Mouse (Mus musculus) megakaryocyte progenitor cell, adult 5-6 weeks (primary cell): ENCODE data around the gene Wwc2. TPM values are rescaled to one million over a fixed set of nuclear protein-coding genes. Genes with fewer than 3 reads are reported as not detected.
A peak's percentile ranks its signal among the peaks of the same experiment; 100 is the strongest.

Experiments used
- ATAC-seq: replicated peaks from 2 replicates; pipeline ENCODE4 v1.8.0; 2016; ENCODE audit warnings: mild to moderate bottlenecking, moderate TSS enrichment, inconsistent platforms; ENCODE audit not compliant: poor library complexity
- total RNA-seq, 2 experiments: library from RNA; stranded (forward) in 1 of 2; stranded (reverse) in 1 of 2; fragments of 157-497, 149-512 nt in 1 of 2; fragments of 200-1000 nt in 1 of 2; gene quantifications; 2 replicates each; pipeline versions ENCODE4 v1.2.3 to v1.2.4; 2015 to 2017

Gene Wwc2
- total RNA-seq, 2 experiments from 2014 or later = 5.2 to 6.3 TPM

DNA sequence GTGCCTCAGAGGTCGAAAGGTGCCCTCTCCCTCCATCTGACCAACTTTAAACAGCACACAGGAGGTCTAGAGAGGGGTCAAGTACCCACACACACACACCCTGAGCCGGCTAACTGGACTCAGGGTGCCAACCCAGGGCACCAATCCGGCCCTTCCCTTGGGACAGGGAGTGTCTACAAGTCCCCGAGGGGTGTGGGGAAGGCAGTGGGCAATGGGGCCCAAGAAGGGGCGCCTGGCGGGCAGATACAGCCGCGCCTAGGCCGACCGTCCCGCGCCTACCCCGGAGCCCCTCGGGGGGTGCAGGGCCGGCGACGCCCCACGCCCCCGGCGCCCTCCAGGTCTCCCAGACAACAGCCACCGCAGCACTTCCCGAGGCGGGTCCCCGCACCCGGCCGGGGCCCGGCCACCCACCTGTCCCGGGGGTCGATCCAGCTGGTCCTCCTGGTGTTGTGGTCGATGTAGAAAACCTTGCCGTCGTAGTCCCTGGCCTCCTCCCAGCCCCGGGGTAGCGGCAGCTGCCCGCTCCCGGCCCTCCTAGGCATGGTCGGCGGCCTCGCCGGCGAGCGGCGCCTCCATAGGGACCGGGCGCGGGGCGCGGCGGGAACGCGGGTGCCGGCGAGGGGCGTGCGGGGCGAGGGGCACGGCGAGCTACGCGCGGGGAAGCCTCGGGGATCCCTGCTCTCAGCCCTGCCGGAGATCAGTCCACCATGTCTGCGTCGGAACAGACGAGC lies 904 bp downstream of the Wwc2 start:
- 0 out of 2 replicates have a peak, but pooled peaks have one; percentile 1 for ATAC-seq

- ATAC-seq = no peak
Measured at GRCm38 (mm10) chr8:47989211-47989610, 1.5 kb downstream of the Wwc2 start.

GRCm38 (mm10) chr8:47988111-47988510 lies 2.6 kb downstream of the Wwc2 start:
- no peak for ATAC-seq

GRCm38 (mm10) chr8:47985644-47986043 lies 5.1 kb downstream of the Wwc2 start:
- ATAC-seq = no peak

DNA sequence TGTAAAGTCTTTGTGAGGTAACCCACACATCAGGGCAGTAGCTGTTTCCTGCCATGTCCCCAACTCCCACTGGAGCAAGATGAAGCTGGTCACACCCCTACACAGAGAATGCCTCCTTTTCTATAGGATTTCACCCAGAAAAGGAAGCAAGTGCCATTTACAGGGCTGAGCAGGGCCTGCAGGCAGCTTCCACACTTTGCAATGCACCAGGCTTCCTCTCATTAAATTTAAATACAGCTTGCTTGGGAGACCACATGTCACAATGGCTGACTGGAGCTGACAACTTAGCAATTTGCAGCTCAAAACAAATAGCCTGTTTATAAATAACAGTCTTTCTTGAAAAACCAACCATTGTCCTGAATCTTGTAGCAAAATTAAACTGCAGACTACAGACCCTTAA lies 5.5 kb downstream of the Wwc2 start:
- ATAC-seq = no peak

GRCm38 (mm10) chr8:47981075-47981474 lies 9.6 kb downstream of the Wwc2 start:
- ATAC-seq = 0 out of 2 replicates have a peak, but pooled peaks have one; percentile 30

GRCm38 (mm10) chr8:47979876-47980275 lies 10.8 kb downstream of the Wwc2 start:
- ATAC-seq = no peak

DNA sequence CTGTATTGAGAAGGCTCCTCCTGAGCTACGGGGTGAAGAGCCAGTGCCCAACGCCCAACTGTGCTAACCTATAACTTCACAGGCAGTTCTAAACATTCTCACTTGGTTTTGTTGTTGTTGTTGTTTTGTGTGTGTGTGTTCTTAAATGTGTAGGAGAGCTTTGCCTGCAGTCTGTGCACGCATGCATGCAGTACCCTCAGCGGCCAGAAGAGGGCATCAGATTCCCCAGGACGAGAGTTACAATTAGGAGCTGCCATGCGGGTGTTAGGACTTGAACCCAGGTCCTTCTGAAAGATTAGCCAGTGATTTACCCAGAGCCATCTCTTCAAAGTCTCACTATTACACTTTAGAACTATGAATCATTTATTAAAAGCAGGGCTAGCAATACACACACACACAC lies 12.0 kb downstream of the Wwc2 start:
- ATAC-seq = peak; percentile 68

- no peak for ATAC-seq
Measured at GRCm38 (mm10) chr8:47974963-47975314, 15.8 kb downstream of the Wwc2 start.

DNA sequence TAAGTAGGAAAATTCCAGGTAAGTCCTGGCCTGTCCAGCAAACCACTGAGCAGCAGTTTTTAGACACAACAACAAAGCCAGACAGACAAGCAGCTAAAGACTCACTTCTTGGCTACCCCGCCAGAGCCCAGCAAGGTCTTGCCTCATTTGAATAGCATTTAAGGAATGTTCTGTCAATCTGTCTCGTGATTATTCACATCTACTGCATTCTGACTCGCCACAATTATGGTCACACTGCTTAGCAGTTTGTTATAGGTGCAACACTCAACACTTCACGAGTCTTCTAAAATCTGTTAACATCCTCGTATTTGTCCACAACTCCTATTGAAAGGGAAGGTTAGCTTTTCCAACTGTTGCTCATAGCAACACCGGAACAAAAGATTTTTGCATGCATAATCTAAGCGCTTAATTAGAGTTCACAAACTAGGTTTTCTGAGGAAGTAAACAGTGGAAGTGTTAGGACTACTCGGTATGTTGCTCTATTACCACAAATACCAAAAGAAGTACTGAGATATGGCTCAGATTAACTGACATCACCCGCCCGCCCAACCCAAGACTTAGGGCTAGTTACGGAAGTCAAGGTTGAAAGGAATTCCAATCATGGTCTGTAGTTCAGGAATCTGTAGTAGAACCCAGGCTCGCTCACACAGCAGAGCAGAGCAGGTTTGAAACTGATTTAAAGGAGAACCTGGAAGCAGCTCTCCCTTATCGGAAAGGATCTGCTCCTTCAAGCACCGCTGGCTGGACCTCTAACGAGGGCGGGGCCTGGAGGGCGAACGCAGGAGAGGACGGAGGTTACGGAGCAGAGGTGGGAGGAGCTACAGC lies 16.4 kb downstream of the Wwc2 start:
- peak; percentile 85 for ATAC-seq

- no peak for ATAC-seq
Measured at GRCm38 (mm10) chr8:47971121-47971520, 19.6 kb downstream of the Wwc2 start.

DNA sequence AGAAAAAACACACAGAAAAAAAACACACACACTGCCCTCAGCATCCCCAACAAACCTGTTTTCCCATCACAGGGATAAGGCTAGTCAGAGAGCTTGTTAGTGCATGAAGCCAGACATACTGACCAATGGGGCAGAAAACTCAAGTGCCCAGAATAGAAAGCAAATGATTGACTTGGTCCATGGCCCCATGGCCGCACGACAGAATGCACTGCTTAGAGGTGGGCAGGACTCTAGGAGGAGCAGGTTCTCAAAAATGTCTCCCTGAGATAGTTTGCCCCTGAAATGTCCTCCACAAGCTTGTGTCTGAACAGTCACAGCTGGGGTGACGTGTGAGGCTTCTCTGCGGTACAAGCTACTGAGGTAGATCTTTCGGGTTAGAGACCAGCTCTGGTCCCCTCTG lies 20.1 kb downstream of the Wwc2 start:
- ATAC-seq = no peak

GRCm38 (mm10) chr8:47967045-47967920 lies 23.4 kb downstream of the Wwc2 start:
- ATAC-seq = no peak

DNA sequence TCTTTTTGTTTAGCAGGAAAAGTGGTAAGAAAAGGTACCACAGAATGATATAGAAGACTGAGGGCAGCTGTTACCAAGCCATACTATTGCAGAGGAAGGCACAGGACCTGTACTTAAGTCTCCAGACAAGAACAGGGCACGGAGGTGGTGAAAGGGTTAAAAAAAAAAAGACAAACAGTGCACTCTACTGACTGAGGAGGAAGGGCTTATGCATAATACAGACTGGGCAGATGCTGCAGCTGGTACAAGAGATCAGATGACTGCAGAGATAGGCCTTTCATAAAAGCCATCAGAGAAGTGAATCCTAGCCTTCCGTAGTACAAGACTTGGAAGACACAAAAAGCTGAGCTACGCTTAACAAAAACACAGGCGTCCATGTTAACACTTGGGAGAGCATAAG lies 28.2 kb downstream of the Wwc2 start:
- ATAC-seq = 0 out of 2 replicates have a peak, but pooled peaks have one; percentile 20

DNA sequence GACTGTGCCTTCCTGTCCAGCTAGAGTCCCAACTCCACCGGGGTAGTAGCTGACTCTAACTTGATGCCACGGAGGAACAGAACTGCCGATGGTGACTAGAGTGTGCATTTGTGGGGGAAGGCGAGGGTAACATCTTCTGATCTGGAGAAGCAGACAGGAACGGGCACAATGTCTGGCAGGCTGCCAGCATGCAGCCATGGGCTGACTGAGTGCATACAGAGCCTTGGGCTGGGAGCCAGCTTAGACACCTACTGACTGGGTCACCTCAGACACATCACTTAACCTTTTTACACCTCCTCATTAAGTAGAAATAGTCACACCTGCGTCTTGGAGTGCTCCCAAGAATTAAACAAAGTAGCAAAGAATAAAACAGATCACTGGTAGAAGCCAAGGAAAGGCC lies 28.7 kb downstream of the Wwc2 start:
- peak; percentile 69 for ATAC-seq

- ATAC-seq = no peak
Measured at GRCm38 (mm10) chr8:47957560-47957959, 33.2 kb downstream of the Wwc2 start.

DNA sequence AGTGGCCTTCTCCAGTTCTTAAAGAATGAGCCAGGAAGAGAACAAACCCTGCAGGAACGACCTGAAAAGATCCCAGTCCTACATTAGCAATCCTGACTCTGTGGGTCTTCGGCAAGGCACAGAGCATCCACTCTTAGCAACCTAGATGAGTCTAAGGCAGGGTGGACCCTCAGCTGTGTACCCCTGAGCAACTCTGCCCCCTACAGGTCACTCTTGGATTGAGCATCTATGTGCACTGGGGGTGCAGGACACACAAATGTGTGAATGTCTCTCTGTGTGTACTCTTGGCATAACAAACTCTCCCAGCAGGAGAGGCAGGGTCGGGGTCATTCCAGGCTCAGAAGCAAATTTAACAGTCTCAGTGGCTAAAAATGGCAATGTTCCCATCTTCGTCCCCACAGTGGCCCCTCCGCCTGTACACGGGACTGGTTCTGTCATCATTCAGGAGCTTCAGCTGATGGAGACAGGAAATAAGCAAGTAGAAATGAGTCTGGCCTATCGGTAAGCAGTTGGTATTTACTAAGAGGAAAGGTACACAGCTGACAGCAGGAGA lies 39.3 kb downstream of the Wwc2 start:
- ATAC-seq = peak; percentile 49

DNA sequence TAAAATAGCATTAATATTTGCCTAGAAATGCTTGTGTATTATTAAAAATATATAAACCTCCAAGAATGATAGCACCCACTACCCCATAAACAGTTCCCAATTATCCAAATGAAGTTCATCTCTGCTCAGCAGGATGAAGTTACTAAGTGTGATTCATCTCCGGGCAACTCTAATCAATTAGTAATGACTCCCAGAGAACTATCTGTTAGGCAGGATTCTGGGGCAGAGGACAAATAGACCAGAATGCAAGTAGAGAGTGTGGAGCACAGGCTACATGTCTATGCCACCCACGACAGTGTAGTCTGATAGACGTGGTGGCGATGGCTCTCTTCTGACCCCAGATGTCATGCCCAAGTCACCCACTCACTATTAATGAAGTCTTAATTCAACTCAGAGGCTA lies 41.9 kb downstream of the Wwc2 start:
- ATAC-seq = no peak

GRCm38 (mm10) chr8:47947672-47948618 lies 42.8 kb downstream of the Wwc2 start:
- ATAC-seq = peak; percentile 85

DNA sequence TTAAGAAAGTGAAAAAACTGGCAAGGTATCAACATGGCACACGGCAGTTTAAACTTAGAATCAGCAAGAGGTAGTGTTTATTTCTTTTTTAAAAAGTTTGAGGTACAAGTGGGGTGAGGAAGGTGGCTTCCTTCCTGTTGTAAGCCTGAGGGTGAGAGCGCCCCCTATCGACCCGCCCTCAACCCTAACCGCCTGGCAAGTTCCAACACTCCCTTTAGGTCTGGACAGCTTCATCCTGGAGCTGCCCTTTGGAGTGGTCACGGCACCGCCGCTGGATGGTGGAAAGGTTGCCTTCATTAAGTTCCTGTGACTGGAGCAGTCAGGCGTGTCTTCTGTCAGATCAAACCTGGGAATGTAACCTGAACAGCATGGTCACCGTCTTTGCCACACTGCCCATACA lies 47.7 kb downstream of the Wwc2 start:
- ATAC-seq = peak; percentile 59
